Mouse (Mus musculus): ENCODE measurements around the gene Tagap1.
"Not testable (repeated sequence)": the region's sequence is repeated elsewhere in the genome, so short reads cannot be mapped to it uniquely, and the experiment has no call there.

- TF ChIP-seq CTCF (IDR thresholded peaks at IDR 0.05; ENCODE audit: low read depth, low read length); POLR2A (IDR thresholded peaks at IDR 0.05; ENCODE audit: extremely low read depth, insufficient read depth, low read length): not testable (repeated sequence)
Measured at GRCm38 (mm10) chr17:6947984-6948768, 12.8 kb downstream of the Tagap1 start, which contains the start of gene Rsph3b.
